Mouse (Mus musculus) cerebellum, adult 2 months (tissue): ENCODE measurements around the gene Hrasls. TPM values are rescaled to one million over a fixed set of nuclear protein-coding genes. Genes with fewer than 3 reads are reported as not detected.

Source experiments
- DNase-seq, 2 experiments: peaks; one replicate each; pipeline ENCODE4 v3.0.0; 2021
- H3K27ac ChIP-seq: fragments of 200-500 bp; 2 replicates; pipeline ENCODE4 v1.5.1; 2012; ENCODE audit warnings: low read length, control low read depth, inconsistent platforms; ENCODE audit not compliant: insufficient read depth
- H3K27me3 ChIP-seq: fragments of 200-500 bp; 2 replicates; pipeline ENCODE4 v1.6.1; 2012; ENCODE audit warnings: inconsistent platforms, mild to moderate bottlenecking, low read length, moderate library complexity; ENCODE audit not compliant: control insufficient read depth, insufficient read depth
- H3K4me1 ChIP-seq: fragments of 200-500 bp; 2 replicates; pipeline ENCODE4 v1.6.1; 2011; ENCODE audit warnings: low read length; ENCODE audit not compliant: control insufficient read depth, insufficient read depth
- H3K4me3 ChIP-seq: fragments of 200-500 bp; replicated peaks from 2 replicates; pipeline ENCODE3; 2011; ENCODE audit warnings: mild to moderate bottlenecking, low read depth, low read length, control low read depth; ENCODE audit not compliant: insufficient read depth
- CTCF ChIP-seq: fragments of 200-500 bp; IDR thresholded peaks from 2 replicates; pipeline ENCODE4 v1.5.1; 2011; ENCODE audit warnings: low read depth, mild to moderate bottlenecking, control low read depth, low read length, moderate library complexity, borderline replicate concordance; ENCODE audit not compliant: insufficient read depth
- POLR2A ChIP-seq: fragments of 200-500 bp; IDR thresholded peaks from 2 replicates; pipeline ENCODE4 v1.6.1; 2011; ENCODE audit warnings: low read length, control low read depth, borderline replicate concordance; ENCODE audit not compliant: insufficient read depth
- WGBS: fragments of 180-500 bp; shearing (Covaris S2); methylation state at CpG from one replicate; pipeline ENCODE4 v1.1.7; 2018; 5-methylcytosine and 5-hydroxymethylcytosine counted together
- polyA plus RNA-seq: library from polyadenylated mRNA; depleted of rRNA; stranded (reverse); fragments of >200 nt; gene quantifications from 2 replicates; pipeline ENCODE4 v1.2.3, GENCODE M21; 2012

Hrasls gene
- polyA plus RNA-seq, 1 experiment: 13.3 TPM

DNA sequence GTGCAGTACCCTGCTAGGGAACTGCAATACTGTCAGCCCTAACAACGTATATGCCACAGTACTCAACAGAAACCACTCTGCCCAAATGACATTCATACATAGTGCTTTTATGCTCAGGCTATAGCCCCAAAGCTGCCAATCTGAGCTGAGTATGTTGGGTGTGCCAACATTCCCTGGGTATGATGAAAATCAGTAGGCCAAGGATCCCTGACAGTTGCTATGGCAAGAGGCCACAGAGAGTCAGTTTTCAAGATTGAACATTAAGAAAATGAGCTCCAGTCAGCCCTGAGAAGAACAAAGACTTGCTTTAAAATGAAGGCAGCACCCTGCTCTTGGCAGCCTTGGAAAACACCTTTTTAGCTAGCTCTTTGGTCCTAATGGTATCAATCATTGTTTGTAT is 14.3 kb upstream of the Hrasls start:
- DNase-seq: no peak
- no peak for TF ChIP-seq POLR2A
- TF ChIP-seq CTCF: no peak
- peaks cover 22% of the 10 kb centered on the region for H3K4me1 ChIP-seq
- no peak overlapping the region for H3K4me3 ChIP-seq
- no peaks in the 10 kb centered on the region for H3K27me3 ChIP-seq
- no peak overlapping the region for H3K27ac ChIP-seq
- 98% methylated on average over 1 of the region's 1 CpGs for WGBS

DNA sequence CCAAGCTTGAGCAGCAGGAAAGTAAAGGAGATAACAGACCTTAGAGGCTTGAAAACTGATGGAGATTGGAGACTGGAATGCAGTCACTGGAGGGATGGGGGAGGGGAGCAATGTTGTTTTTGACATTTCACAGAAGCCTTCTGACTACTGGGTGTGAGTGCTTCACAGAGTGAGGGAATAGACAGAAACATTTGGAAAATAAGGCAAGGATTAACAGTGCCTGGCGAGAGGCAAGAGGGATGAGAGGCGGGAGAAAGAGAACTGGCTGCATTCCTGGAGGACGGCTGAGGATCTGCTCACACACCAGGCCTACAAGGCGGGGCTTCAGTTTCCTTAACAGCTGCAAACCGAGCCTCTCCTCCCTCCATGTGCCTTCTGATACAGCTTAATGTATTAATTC is 11.0 kb upstream of the Hrasls start:
- Histone ChIP-seq H3K4me1 (peaks cover 13% of the 10 kb centered on the region; the same call in 1 of the 2 replicates), H3K27me3 (no peaks in the 10 kb centered on the region), H3K27ac (no peak overlapping the region), H3K4me3 (no peak overlapping the region)
- 55% methylated on average over 5 of the region's 5 CpGs for WGBS
- DNase-seq: no peak
- no peak for TF ChIP-seq CTCF
- no peak for TF ChIP-seq POLR2A

DNA sequence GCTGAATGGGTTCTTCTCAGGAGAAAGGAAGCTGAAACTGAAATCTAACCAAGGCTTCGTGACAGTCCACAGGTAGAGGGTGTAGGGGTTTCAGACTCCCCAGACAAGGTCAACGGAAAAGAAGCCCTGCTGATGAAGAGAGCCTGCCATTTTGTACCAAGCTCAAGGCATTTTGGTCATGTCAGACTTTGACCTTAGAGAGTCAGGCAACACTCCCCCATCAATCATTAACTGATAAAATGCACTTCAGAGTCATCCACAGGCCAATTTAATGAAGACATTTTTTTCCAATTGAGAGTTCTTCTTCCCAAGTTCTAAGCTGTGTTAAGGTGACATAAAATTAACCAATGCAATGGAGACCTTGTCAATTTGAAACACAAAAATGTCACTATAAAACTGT is 8.3 kb upstream of the Hrasls start:
- Histone ChIP-seq H3K4me3 (no peak overlapping the region), H3K4me1 (no peaks in the 10 kb centered on the region), H3K27me3 (no peaks in the 10 kb centered on the region), H3K27ac (no peak overlapping the region)
- no peak for DNase-seq
- 97% methylated on average over 2 of the region's 2 CpGs for WGBS
- TF ChIP-seq CTCF: no peak
- TF ChIP-seq POLR2A: no peak

GRCm38 (mm10) chr16:29204875-29205274 is 4.6 kb upstream of the Hrasls start:
- Histone ChIP-seq H3K27me3 (no peaks in the 10 kb centered on the region), H3K4me1 (no peaks in the 10 kb centered on the region; the same call in none of the 2 replicates), H3K27ac (no peak overlapping the region), H3K4me3 (no peak overlapping the region)
- 55% methylated on average over 7 of the region's 7 CpGs for WGBS
- TF ChIP-seq POLR2A (no peak), CTCF (no peak)
- no peak for DNase-seq

DNA sequence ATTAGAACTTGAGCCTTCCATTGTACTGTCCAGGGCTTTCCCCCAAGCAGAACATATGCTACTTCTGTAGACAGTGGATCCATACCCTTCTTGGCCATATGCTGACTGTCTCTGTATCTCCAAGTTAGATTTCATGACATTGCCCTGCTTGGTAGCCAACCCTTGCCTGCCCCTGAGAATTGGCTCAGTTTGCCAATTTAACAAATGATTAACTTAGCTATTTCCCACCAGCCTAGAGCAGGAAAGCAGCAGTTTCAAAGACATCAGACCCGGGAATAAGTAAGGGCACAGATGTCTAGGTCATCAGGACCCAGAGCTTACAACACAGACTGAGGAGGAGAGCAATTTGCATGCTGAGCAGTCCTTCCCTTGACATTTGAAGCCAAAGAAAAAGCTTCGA is 3.9 kb upstream of the Hrasls start:
- H3K27ac ChIP-seq: no peak overlapping the region
- H3K4me1 ChIP-seq: no peaks in the 10 kb centered on the region; the same call in none of the 2 replicates
- no peak for DNase-seq
- no peaks in the 10 kb centered on the region for H3K27me3 ChIP-seq
- TF ChIP-seq POLR2A: no peak
- no peak for TF ChIP-seq CTCF
- 35% methylated on average over 2 of the region's 2 CpGs for WGBS
- H3K4me3 ChIP-seq: no peak overlapping the region

GRCm38 (mm10) chr16:29208841-29209240 is 654 bp upstream of the Hrasls start:
- WGBS: 14% methylated on average over 7 of the region's 7 CpGs
- TF ChIP-seq CTCF: no peak
- Histone ChIP-seq H3K4me1 (no peaks in the 10 kb centered on the region; the same call in none of the 2 replicates), H3K27me3 (no peaks in the 10 kb centered on the region), H3K27ac (no peak overlapping the region), H3K4me3 (no peak overlapping the region)
- DNase-seq: peak; percentile 50 to 69

DNA sequence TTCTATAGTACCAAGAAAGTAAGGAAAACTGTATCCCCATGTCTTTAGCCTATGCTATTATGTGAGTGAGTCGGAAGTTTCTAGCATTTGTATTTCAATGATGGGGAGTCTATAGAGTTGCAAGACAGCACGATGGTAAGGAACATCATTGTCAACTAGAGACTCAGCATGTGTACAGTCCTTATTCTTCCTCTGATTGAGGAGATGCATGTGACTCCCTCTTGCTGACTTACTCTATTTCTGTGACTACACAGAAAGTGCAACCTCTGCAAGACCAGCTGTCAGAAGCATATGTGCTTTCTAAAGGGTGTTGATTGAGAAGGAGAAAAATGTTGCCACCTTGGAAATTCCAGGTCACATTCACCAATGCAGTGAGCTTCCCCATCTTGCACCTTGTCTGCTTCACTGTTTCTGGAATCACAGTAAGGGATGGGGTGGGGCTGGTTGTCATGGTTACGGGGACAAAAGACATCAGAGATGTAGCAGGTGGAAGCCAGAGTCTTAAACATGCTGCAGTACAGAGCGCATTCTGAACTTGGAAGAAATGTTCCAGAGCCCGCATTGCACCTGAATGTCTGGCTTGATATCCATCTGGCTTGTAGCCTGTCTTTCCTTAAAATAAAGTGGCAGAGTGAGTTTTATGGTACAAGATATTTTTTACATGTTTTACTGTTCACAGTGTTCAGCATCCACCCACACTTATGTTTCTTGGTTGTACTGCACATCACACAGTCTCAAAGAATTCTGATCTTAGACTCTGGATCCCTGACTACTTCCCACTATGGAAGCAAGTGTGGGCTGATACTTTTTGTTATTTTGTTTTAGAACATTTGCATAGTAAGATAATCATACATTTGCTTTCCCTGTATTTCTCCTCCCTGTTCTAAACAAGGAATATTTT is 7.2 kb downstream of the Hrasls start:
- Histone ChIP-seq H3K27me3 (no peaks in the 10 kb centered on the region), H3K4me1 (no peaks in the 10 kb centered on the region; the same call in 1 of the 2 replicates), H3K4me3 (no peak overlapping the region), H3K27ac (no peak overlapping the region)
- no peak for TF ChIP-seq CTCF
- TF ChIP-seq POLR2A: no peak
- WGBS: 63% methylated on average over 5 of the region's 5 CpGs
- DNase-seq: no peak

DNA sequence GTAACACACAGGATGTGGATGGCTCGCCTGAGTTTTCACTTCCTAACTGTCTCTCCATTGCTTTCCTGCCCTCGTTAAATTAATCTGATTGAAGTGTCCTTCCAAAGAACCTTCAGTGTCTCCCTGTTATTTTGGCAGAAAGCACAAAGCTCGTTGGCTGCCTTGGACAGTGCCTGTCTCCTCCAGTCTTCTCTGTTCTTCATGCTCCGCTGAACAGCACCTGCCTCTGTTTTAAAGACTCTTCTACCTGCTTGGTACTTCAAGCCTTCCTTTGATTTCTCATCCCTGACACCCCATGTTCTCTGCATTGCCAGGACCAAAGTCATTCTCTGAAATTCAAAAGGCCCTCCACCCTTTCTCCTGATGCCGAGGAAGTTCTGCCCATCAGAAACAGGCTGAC is 26.5 kb downstream of the Hrasls start:
- H3K4me3 ChIP-seq: no peak overlapping the region
- TF ChIP-seq POLR2A (no peak), CTCF (no peak)
- 29% methylated on average over 5 of the region's 5 CpGs for WGBS
- DNase-seq: peak in 1 of 2 experiments; percentile 24
- no peaks in the 10 kb centered on the region for H3K4me1 ChIP-seq
- H3K27me3 ChIP-seq: no peaks in the 10 kb centered on the region
- no peak overlapping the region for H3K27ac ChIP-seq
